Mouse (Mus musculus): ENCODE results near the gene Atp1a1. TPM values are rescaled to one million over a fixed set of nuclear protein-coding genes. Genes with fewer than 3 reads are reported as not detected.

Atp1a1 gene
- total RNA-seq, 2 experiments from 2014 or later: 434 to 467 TPM

DNA sequence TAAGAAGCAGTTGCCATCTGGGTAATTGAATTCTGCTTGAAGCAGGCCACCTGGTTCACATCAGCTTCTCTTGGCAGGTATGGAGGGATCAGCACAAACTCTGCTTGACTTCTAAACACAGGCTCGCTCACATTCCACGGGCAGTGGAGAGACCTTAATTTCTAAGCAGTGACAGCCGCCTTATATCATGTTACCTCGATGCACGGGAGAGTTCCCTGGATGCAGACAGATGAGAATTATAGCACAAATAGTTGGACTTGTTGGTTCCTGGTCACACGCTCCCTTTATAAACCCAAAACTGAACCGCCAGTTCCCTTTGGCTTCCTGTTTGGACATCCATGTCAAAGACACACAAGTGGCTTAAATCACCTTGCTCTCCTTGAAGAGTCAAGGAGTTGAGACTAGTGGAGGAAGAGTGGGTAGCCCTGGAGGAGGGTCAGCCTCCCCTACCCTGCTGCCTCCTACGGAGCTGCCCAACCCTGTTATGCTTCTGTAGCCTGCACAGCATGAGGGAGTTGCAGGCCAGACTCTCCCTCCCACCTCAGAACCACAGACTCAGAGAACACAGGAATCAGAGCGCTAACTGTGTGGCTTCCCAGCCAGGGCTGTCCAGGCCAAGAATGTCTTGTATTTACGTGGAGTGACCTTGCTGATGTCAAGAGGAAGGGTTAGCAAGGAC is 7.5 kb upstream of the Atp1a1 start:
- DNase-seq: no peak

GRCm38 (mm10) chr3:101611012-101611812 is 6.7 kb upstream of the Atp1a1 start:
- DNase-seq: no peak

GRCm38 (mm10) chr3:101609302-101609701 is 4.8 kb upstream of the Atp1a1 start:
- no peak for DNase-seq

GRCm38 (mm10) chr3:101606861-101607455 is 2.5 kb upstream of the Atp1a1 start:
- no peak for DNase-seq

GRCm38 (mm10) chr3:101605721-101606120 is 1.2 kb upstream of the Atp1a1 start:
- no peak for DNase-seq

- DNase-seq: no peak
These were observed 807 bp upstream of the Atp1a1 start for GRCm38 (mm10) chr3:101605291-101605690.

DNA sequence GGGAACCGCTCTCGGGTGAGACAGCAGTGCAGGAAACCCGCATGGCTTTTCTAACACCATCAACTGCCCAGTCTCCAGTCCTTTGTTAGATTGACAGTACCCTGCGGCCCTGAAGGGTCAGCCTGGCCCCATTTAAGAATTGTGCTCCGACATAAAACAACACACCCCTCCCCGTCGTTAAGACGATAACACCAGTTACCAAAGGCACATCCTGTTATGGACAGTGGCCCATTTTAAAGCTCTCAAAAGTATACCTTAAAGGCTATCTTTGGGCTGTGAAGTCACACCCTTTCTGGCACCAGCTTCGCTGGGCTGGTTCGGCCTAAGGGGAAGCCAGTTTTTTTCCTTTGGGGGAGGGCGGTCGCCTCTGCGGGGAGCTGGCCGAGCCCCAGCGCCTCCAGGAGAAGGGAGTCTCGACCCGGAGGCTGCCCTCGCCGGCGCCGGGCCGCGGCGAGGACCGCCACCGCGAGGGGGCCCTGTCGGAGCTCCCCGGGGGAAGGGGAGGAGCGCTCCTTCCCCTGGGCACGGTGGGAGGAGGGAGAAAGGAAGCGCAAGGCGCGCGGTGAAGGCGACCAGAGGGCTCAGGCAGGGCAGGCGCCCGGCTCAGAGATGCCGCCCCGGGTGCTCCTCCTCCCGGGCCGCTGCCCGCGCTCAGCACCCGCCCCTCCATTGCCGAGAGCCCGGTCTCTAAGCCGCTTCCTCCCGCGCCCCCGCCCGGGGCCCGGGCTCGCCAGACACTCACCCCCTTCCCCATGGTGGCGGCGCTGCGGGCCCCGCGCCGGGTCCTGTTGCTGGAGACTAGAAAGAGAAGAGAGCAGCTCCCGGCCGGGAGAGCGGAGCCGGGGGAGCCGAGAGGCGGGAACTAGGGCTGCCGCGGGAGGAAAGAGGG is 579 bp downstream of the Atp1a1 start:
- DNase-seq: peak; percentile 85

GRCm38 (mm10) chr3:101603194-101603593 is 1.3 kb downstream of the Atp1a1 start:
- DNase-seq: no peak

- DNase-seq: no peak
These were observed 1.9 kb downstream of the Atp1a1 start for GRCm38 (mm10) chr3:101602511-101603055.

- no peak for DNase-seq
These were observed 2.8 kb downstream of the Atp1a1 start for GRCm38 (mm10) chr3:101601687-101602086.

- DNase-seq: no peak
These were observed 3.4 kb downstream of the Atp1a1 start for GRCm38 (mm10) chr3:101601003-101601525.

DNA sequence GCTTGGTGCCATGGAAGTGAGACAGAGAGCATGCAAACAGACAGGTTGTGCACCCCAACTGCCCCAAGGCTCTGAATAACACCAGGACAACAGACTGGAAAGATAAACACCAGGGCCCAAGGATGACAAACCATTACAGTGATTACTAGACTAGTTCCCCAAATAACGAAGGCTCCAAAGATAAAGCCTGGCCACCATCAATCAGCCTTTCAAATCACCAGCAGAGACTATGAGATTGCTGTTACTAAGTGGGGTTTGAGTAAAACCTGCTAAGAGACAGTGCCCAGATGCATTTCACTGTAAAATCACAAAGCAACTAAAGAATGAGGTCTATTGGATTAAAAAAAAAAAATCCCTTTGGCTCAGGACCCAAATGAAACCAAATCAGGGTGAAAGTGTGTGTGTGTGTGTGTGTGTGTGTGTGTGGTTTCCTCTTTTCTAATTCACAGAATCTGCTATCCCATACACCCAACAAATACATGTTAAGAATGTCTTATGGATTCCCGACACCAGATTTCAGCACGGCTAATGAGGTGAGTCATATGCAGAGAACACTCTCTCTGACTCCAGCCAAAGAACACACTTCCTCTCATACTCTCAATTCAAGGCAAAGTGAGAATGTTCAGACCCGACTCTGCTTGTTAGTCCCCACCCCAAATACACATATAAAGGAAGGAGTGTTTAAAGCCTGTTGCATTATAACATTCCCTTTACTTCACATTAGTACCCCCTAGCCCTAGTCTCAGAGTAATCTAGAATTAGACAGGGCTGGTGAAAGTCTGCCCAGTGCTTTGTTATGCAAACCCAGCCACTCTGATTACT is 4.4 kb downstream of the Atp1a1 start:
- DNase-seq: no peak

- DNase-seq: no peak
These were observed 5.1 kb downstream of the Atp1a1 start for GRCm38 (mm10) chr3:101599191-101599919.

GRCm38 (mm10) chr3:101598231-101598905 is 6.1 kb downstream of the Atp1a1 start:
- DNase-seq: no peak

DNA sequence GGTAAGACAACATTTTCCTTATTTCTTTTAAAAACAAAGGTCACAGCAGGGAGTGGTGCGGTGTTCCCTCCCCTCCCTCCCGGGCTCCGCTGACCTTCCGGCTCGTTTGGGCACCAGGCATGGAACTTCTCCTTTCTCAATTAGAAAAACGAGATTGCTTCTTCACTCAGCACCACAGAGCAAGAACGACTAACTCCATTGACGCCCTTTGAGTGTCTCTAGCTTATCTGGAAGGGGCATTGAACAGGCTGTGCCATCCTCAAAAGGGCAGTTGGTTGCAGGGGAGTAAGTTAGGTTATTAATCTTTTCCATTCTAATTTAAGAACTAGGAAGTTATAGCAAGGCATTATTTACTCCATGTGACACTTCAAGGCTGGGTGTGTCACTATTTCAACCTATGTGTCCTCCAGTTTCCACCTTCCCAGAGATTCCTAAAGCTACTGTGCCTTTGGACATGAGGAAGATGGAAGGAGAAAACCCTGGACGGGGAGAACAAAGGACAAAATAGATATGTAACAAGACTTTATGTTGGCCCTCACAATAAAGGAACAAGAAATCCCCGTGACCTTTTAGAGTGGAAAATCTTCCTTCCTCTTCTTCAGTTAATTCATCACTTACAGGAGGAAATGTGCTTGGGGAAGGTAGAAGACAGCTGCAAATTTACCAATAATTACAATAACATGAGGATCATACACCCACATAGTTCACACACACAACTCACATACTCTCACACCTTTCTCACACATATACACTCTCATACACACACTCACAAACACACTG is 7.0 kb downstream of the Atp1a1 start:
- DNase-seq: peak; percentile 51

GRCm38 (mm10) chr3:101596686-101597085 is 7.8 kb downstream of the Atp1a1 start:
- DNase-seq: peak; percentile 60

GRCm38 (mm10) chr3:101595866-101596630 is 8.4 kb downstream of the Atp1a1 start:
- no peak for DNase-seq

DNA sequence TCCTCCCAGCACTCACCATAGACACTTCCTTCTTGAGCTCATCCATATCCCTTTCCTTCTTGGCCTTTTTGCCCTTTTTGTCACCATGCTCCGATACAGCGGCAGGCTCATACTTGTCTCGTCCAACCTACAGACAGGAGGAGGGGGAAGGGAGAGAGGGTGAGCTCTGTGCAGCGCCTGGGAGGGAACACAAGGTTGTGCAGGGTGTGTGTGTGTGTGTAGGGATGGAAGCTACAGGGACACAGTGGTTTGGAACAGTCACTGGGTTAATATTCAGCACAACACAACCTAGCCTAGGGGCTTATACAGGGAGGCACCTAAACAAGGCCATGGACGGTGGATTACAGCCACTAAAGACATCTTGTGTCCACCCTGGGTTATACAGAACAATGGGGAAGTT is 9.5 kb downstream of the Atp1a1 start:
- DNase-seq: no peak

Measured in adrenal gland, postnatal 10 days (tissue).